Mouse (Mus musculus): Measurements from ENCODE around the gene Hif3a.

DNA sequence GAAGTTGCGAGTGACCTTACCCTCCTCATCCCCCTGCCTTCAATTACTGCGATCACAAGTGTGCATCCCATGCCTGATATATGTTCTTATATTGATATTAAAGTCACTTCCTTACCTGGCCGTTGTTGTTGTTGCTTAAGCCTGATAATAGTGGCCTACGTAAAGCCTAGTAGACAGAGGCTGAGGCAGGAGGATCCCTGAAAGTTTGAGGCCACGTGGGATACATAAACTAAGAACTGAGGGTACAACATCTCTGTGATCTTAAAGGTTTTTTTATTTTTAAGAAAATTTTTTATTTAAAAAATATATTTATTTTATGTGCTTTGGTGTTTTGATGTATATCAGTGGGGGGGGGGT lies 69.8 kb downstream of the Hif3a start, which contains the start of gene Ccdc8:
- no peak for TF ChIP-seq POLR2A (IDR thresholded peaks at IDR 0.05; ENCODE audit: borderline replicate concordance, extremely low read depth, insufficient read depth, insufficient read length, poor library complexity, severe bottlenecking)
- no peak for TF ChIP-seq CTCF (IDR thresholded peaks at IDR 0.05; ENCODE audit: borderline replicate concordance, extremely low read depth, insufficient read depth, insufficient read length)

All from brain, embryonic 14.5 days (tissue).